Mouse (Mus musculus) cerebellum, postnatal 4 days (tissue): ENCODE data around the gene Sdc1.

Source experiments
- DNase-seq, 2 experiments: peaks; one replicate each; pipeline ENCODE4 v3.0.0; 2022; ENCODE audit warnings: low spot score in 2 of 2, mixed read lengths in 1 of 2

The Sdc1 gene

DNA sequence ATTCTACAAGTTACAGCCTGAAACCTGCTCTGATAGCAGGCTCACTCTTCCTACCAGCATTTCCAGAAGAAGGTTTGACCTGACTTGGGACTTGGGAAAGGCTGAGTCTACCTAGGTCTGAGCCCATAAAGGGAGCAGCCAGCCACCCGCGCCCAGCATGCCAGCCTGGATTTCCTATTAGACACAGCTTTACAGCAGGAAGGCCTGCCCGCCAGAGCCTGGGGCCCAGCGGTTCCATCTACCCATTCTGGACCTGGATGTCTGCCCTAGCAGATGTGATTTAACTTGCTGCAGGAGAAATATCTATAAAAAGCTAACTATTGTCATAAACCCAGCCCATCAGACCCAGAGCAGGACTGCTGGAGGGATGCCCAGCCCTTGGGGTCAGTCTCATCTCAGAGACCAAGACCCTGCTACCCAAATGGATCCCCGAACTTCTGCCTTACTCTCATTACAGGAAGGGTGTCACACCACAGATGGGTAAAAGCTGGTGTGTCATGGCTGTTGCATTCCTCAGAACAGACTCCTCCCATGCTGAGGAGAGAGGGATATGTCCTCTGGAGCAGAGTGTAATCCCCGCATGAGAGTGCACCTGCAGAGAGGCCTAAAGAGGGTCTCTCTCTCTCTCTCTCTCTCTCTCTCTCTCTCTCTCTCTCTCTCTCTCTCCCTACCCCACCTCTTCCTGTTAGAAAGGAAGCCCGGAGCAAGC, 54.0 kb downstream of the Sdc1 start:
- no peak for DNase-seq

DNA sequence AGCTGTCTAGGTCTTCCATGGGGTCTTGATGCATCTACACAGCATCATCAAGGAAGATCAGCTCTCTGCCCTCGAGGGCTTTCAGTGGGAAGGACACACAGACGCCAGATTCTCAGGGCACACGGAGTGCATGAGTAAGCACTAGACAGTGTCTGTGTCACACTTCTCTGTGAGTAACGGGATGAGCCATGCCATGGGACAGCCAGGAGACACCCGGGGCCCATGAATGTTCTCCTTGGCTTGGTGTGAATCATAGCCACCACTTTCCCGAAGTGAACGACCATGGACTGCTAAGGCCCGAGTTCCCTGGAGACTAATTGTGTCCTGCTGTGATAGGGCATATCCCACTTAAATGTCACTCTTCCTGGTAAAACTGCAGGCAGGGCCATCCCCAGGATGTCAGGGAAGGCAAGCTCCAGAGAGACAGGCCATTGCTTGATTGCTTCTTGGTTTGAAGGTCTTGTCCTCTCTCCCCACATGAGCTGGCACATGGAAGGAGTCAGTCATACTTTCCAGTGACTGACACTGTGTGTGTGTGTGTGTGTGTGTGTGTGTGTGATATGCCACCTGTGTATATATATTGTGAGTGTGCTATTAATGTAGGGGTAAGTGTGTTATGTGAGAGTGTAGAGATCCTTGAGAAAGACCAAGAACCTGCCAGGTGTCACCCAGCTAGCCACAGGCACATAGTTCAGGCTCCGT, 56.0 kb downstream of the Sdc1 start:
- DNase-seq = no peak

DNA sequence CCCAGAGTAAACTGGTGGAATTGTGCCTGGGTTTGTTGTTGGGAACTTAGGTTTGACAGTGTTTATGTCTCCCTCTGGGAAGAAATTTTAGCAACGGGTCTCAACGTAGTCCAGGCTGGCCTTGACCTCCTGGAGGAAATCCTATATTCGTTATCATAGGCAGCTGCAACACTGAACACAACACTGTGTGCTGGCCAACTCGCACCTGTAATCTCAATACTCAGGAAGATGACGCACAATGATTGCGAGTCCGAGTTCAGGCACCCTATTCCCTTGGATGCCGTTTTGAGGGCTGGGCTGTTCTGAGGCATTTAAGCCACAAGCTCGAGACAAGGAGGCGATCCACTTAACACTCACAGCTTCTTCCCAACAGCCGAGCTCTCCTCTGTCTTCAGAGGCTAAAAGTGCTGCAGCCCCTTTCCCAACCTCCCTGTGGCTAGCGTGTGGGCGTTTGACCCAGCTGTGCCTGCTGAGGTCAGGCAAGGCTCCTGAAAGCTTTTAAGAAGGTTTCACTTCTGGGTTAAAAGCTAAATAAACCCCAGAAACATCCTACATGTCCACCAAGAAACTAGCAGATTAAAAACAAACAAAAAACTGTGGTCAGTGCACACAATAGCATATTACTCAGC, 58.0 kb downstream of the Sdc1 start:
- DNase-seq = no peak

DNA sequence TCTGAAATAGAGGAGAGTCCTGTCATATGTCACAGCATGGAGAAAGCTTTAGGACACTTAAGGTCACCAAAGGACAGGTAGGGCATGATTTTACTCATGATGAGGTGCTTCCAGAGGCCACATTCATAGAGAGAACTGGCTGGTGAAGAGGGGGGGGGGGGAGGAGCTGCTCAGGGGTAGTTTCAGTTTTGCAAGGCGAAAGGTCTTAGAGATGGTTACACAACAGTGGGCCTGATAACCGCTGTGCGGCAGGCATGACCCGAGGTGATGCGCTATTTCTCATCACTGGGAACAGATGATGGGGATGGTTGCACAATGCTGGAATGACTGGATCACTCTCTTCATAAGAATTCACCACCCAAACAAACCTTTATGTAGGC, 58.5 kb downstream of the Sdc1 start:
- no peak for DNase-seq

DNA sequence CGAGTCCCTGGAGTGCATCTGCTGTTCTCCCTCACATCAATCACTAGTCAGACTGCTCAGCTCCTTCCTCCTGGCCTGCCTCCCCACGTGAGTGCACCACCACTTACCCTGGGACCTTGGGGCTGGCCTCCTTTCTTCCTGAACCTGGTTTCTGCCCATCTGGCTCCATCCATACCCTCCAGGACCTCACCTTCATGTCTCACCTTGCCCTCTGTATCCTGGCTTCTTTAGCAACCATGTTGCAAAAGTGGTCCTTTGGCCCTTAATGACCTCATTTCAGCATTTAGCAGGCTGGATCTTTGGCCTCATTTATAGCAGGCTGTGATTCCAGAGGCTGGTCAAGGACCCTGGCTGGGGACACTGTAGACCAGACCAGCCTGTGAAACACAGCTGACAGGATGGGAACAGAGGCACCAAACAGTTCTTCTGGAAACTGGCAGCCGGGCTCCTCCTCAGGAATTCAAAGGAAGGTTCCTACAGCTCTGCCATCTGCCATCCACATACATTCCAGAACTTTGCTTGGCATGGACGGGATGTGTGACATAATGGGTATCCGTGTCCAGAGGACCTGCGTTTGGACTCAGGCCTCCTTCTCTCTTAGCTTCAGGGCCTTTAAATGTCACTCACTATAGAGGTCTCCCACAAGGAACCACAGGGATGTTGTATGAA, 60.0 kb downstream of the Sdc1 start:
- DNase-seq = peak in 1 of 2 experiments; percentile 6

DNA sequence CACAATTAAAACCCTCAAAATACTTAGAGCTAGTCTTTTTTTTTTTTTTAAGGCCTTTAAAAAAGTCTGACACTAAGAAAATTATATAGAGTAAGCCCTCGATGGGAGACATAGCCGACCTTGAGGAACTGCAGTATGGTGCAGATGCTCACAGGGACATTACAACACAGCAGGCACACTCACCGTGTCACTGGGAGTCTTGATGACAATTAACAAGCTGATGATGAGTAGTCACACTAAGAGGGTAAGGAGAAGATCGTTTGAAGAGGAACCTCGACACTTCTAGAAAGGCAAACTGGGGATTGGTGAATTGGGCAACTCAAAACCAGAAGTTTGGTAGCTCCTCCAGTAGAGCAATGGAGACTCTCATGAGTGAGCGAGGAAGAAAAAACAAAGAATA, 60.6 kb downstream of the Sdc1 start:
- no peak for DNase-seq

DNA sequence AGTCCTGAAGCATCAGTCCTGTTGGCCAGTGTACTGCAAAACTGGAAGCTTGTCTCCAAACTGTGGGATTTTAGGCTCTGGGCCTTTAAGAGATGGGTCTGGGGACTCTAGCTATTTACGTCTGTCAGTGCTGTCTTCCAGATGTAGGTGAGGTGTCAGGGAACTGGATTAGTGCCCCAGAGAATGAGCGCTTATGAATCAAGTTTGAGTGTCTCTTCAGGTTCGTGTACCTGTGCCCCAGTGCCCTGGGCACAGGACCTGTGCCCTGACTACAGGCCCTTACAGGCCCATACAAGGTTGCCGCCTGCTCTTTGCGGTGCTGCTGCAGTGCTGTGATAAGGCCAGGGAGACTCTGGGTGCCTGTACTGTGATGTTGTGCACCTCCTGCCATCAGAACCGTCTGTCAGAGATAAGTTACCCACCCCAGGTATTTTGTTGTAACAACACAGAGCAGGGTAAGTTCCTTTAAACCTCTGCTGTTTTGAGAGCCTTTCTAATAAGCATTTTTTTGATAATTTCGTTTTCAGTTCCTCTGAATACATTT, 69.7 kb downstream of the Sdc1 start:
- DNase-seq = no peak

DNA sequence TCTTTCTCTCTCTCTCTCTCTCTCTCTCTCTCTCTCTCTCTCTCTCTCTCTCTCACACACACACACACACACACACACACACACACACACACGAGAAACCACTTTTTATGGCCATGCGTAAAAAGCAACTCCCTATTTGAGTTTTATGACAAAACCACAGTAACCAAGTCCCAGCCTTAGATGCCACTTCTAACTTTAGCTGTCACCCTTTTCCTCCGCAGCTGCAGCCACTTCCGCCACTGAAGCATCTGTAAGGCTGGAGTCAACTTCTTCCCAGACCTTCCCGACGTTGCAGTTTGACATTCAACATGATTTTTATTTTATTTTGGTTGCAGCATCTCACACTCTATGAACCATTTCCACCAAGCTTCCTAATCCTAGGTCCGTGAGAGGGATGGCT, 71.6 kb downstream of the Sdc1 start:
- DNase-seq = no peak
